Mouse (Mus musculus) ES-E14 (cell line): ENCODE measurements around the gene Acly. TPM values are rescaled to one million over a fixed set of nuclear protein-coding genes. Genes with fewer than 3 reads are reported as not detected.

Experiments used
- DNase-seq: peaks from one replicate; pipeline ENCODE4 v3.0.0-alpha.2; 2013; ENCODE audit warnings: low read depth, low spot score
- H3K27ac ChIP-seq: 2 replicates; pipeline ENCODE4 v1.5.1; 2012; ENCODE audit warnings: low read depth, mild to moderate bottlenecking, low read length, moderate library complexity, mixed read lengths; ENCODE audit not compliant: poor library complexity, insufficient read depth, severe bottlenecking
- H3K36me3 ChIP-seq: 2 replicates; pipeline ENCODE4 v1.6.1; 2012; ENCODE audit warnings: mild to moderate bottlenecking, low read length, moderate library complexity, mixed read lengths; ENCODE audit not compliant: control insufficient read depth, poor library complexity, insufficient read depth, severe bottlenecking
- H3K4me1 ChIP-seq, 2 experiments: fragments of 150-350 bp in 1 of 2; sonication (generic) in 1 of 2; 2 replicates each; pipeline ENCODE4 v1.6.1; 2012; ENCODE audit warnings: low read length in 2 of 2, mild to moderate bottlenecking in 1 of 2, mixed read lengths in 1 of 2; ENCODE audit not compliant: control insufficient read depth in 2 of 2, insufficient read depth in 2 of 2, poor library complexity in 1 of 2
- H3K4me3 ChIP-seq, 2 experiments: fragments of 150-350 bp in 1 of 2; sonication (generic) in 1 of 2; 2 replicates each; pipeline ENCODE4 v1.5.1; 2012; ENCODE audit warnings: low read length in 2 of 2, low read depth in 1 of 2, mild to moderate bottlenecking in 1 of 2, mixed read lengths in 1 of 2; ENCODE audit not compliant: insufficient read depth in 1 of 2, poor library complexity in 1 of 2, severe bottlenecking in 1 of 2
- H3K9ac ChIP-seq: 2 replicates; pipeline ENCODE4 v1.6.1; 2012; ENCODE audit warnings: low read depth, mild to moderate bottlenecking, low read length, mixed read lengths; ENCODE audit not compliant: poor library complexity, insufficient read depth, severe bottlenecking
- H3K9me3 ChIP-seq: fragments of 150-350 bp; sonication (generic); 2 replicates; pipeline ENCODE4 v1.6.1; 2012; ENCODE audit warnings: low read depth, mild to moderate bottlenecking, low read length; ENCODE audit not compliant: control insufficient read depth, insufficient read depth
- CHD2 ChIP-seq: IDR thresholded peaks from 2 replicates; pipeline ENCODE4 v1.6.1; 2014; ENCODE audit warnings: mild to moderate bottlenecking, low read depth, low read length, inconsistent platforms
- HCFC1 ChIP-seq: IDR thresholded peaks from 2 replicates; pipeline ENCODE4 v1.6.1; 2012; ENCODE audit warnings: low read length, inconsistent platforms, borderline replicate concordance; ENCODE audit not compliant: insufficient read depth
- MAFK ChIP-seq: IDR thresholded peaks from 2 replicates; pipeline ENCODE4 v1.6.1; 2014; ENCODE audit warnings: mild to moderate bottlenecking, low read depth, low read length, inconsistent platforms; ENCODE audit not compliant: insufficient read depth
- ZC3H11A ChIP-seq: IDR thresholded peaks from 2 replicates; pipeline ENCODE4 v1.6.1; 2012; ENCODE audit warnings: low read depth, mild to moderate bottlenecking, inconsistent platforms, low read length, borderline replicate concordance
- ZNF384 ChIP-seq: IDR thresholded peaks from 2 replicates; pipeline ENCODE4 v1.6.1; 2012; ENCODE audit warnings: low read depth, low read length, inconsistent platforms
- in situ Hi-C, 2 experiments: fragments of 600-800 bp; cut with MboI; formaldehyde crosslinking; loops; one replicate each; pipeline ENCODE4 v1.15.1; 2025; ENCODE audit warnings: low sequenced_read_pairs in 2 of 2, inconsistent platforms in 1 of 2; ENCODE audit not compliant: unreplicated experiment in 2 of 2
- total RNA-seq: library from RNA; depleted of rRNA; stranded (reverse); fragments of 300-350 nt; gene quantifications from 2 replicates; pipeline ENCODE4 v1.2.3, GENCODE M21; 2012

Gene Acly
- total RNA-seq, 1 experiment, result 209 TPM

- Histone ChIP-seq H3K27ac (no peak overlapping the region), H3K9me3 (no peaks in the 10 kb centered on the region), H3K4me1 (peaks cover 3 to 10% of the 10 kb centered on the region in 2 experiments; a peak in 1 of 4 replicates), H3K4me3 (no peak overlapping the region), H3K36me3 (peaks cover 74% of the 10 kb centered on the region), H3K9ac (no peak overlapping the region)
- DNase-seq, result no peak
- TF ChIP-seq ZC3H11A (no peak), ZNF384 (no peak)
- in situ Hi-C loops, result no loop called here
These were observed 7.0 kb downstream of the Acly start for GRCm38 (mm10) chr11:100520838-100521237.

DNA sequence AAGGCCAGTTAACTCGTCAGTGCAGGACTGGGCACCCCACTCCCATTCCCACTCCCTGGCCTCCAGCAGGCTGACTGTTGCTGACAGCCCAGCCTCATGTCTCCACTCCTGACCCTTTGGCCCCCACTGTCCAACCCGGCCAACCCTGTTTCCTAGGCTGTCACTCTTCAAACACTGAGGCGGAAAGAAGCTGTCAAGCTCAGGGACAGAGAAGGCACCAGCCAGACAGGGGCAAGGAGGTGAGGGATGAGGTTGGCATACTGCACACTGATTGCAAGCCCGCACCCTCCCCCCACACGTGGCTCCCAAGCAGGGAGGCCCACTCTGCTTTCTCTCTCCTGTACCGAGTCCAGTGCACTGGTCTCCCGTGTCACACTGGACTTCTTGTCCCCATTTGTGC, 8.6 kb downstream of the Acly start:
- H3K4me1 ChIP-seq, result no peaks in the 10 kb centered on the region
- peaks cover 85% of the 10 kb centered on the region for H3K36me3 ChIP-seq

DNA sequence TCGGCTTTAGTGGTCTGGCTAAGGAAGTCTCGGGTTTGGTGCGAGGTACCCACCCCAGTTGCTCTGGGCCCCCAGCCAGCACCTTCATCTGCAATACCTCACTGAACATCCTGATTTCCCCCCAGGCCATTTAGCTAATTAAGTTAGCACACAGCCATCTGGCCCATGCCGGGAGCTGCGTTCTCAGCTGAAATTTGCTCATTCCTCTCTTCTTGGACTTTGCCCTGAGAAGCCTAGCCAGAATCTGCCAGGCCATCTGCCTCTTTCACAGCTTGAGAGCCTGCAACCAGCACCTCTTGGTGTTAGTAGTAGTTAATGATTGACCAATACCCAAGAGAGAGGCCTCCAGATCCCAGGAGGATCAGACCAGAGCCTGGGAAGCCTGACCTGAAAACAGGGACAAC, 9.6 kb downstream of the Acly start:
- Histone ChIP-seq H3K27ac (no peak overlapping the region), H3K9me3 (no peaks in the 10 kb centered on the region), H3K36me3 (peaks cover 84% of the 10 kb centered on the region), H3K4me1 (no peaks in the 10 kb centered on the region), H3K9ac (no peak overlapping the region), H3K4me3 (no peak overlapping the region)
- DNase-seq, result no peak
- TF ChIP-seq ZC3H11A (no peak), CHD2 (no peak), ZNF384 (no peak)
- in situ Hi-C loops, result no loop called here

More for the DNA sequence above, 8.6 kb downstream of the Acly start:
- no peak for DNase-seq
- no peak for TF ChIP-seq CHD2
- no peak for TF ChIP-seq ZC3H11A
- TF ChIP-seq MAFK, result no peak
- TF ChIP-seq ZNF384, result no peak
- no peak for TF ChIP-seq HCFC1
- H3K9ac ChIP-seq, result no peak overlapping the region
- no peaks in the 10 kb centered on the region for H3K9me3 ChIP-seq
- in situ Hi-C loops, result no loop called here
- H3K4me3 ChIP-seq, result no peak overlapping the region
- H3K27ac ChIP-seq, result no peak overlapping the region

GRCm38 (mm10) chr11:100516291-100516690, 11.5 kb downstream of the Acly start:
- Histone ChIP-seq H3K4me1 (no peaks in the 10 kb centered on the region), H3K4me3 (no peak overlapping the region), H3K27ac (no peak overlapping the region), H3K9ac (no peak overlapping the region), H3K9me3 (no peaks in the 10 kb centered on the region), H3K36me3 (peaks cover 78% of the 10 kb centered on the region)
- TF ChIP-seq ZNF384 (no peak), MAFK (no peak)
- in situ Hi-C loops, result no loop called here
- no peak for DNase-seq

- Histone ChIP-seq H3K4me1 (no peaks in the 10 kb centered on the region), H3K27ac (no peak overlapping the region), H3K9ac (no peak overlapping the region), H3K9me3 (no peaks in the 10 kb centered on the region), H3K36me3 (peaks cover 76% of the 10 kb centered on the region), H3K4me3 (no peak overlapping the region)
- TF ChIP-seq MAFK, result no peak
- TF ChIP-seq ZNF384, result no peak
- TF ChIP-seq ZC3H11A, result no peak
- TF ChIP-seq HCFC1, result no peak
- TF ChIP-seq CHD2, result no peak
- in situ Hi-C loops, result no loop called here
- no peak for DNase-seq
These were observed 12.0 kb downstream of the Acly start for GRCm38 (mm10) chr11:100515789-100516188.
